Mouse (Mus musculus) neural tube, embryonic 13.5 days (tissue): ENCODE data around the gene Zfp36. TPM values are rescaled to one million over a fixed set of nuclear protein-coding genes. Genes with fewer than 3 reads are reported as not detected.
A peak's percentile ranks its signal among the peaks of the same experiment; 100 is the strongest.

ENCODE experiments used
- ATAC-seq: fragments of 200-750 bp; cut with Nextera tagmentation; 2 replicates; pipeline ENCODE4 v1.8.0; 2017; ENCODE audit warnings: low read depth, mild to moderate bottlenecking, moderate TSS enrichment, moderate library complexity
- H3K27ac ChIP-seq: fragments of 300-500 bp; sonication (generic); replicated peaks from 2 replicates; pipeline ENCODE4 v1.5.1; 2015; ENCODE audit warnings: moderate library complexity, mild to moderate bottlenecking, inconsistent platforms
- H3K27me3 ChIP-seq: fragments of 300-500 bp; sonication (generic); 2 replicates; pipeline ENCODE4 v1.6.1; 2015; ENCODE audit warnings: mild to moderate bottlenecking, inconsistent platforms
- H3K36me3 ChIP-seq: fragments of 300-500 bp; sonication (generic); 2 replicates; pipeline ENCODE4 v1.6.1; 2015; ENCODE audit warnings: mild to moderate bottlenecking, inconsistent platforms
- H3K4me1 ChIP-seq: fragments of 300-500 bp; sonication (generic); replicated peaks from 2 replicates; pipeline ENCODE4 v1.6.1; 2015; ENCODE audit warnings: inconsistent platforms
- H3K4me2 ChIP-seq: fragments of 300-500 bp; sonication (generic); 2 replicates; pipeline ENCODE4 v1.6.1; 2015; ENCODE audit warnings: inconsistent platforms, mild to moderate bottlenecking, moderate library complexity
- H3K4me3 ChIP-seq: fragments of 300-500 bp; sonication (generic); 2 replicates; pipeline ENCODE4 v1.5.1; 2015; ENCODE audit warnings: mild to moderate bottlenecking, inconsistent platforms
- H3K9ac ChIP-seq: fragments of 300-500 bp; sonication (generic); 2 replicates; pipeline ENCODE4 v1.6.1; 2015; ENCODE audit warnings: moderate library complexity, mild to moderate bottlenecking, inconsistent platforms
- H3K9me3 ChIP-seq: fragments of 300-500 bp; sonication (generic); 2 replicates; pipeline ENCODE4 v1.6.1; 2016; ENCODE audit warnings: inconsistent platforms
- WGBS: fragments of 180-500 bp; shearing (Covaris S2); methylation state at CpG from one replicate; pipeline ENCODE4 v1.1.7; 2015; 5-methylcytosine and 5-hydroxymethylcytosine counted together
- polyA plus RNA-seq: library from polyadenylated mRNA; unstranded; fragments of >200 nt; fragmentation: Nextera tagmentation; extraction: Ambion mirVana; gene quantifications from 2 replicates; pipeline ENCODE4 v1.2.1, GENCODE M21; 2015

Gene Zfp36
- polyA plus RNA-seq, result 4.9 and 6.5 TPM in 2 replicates

DNA sequence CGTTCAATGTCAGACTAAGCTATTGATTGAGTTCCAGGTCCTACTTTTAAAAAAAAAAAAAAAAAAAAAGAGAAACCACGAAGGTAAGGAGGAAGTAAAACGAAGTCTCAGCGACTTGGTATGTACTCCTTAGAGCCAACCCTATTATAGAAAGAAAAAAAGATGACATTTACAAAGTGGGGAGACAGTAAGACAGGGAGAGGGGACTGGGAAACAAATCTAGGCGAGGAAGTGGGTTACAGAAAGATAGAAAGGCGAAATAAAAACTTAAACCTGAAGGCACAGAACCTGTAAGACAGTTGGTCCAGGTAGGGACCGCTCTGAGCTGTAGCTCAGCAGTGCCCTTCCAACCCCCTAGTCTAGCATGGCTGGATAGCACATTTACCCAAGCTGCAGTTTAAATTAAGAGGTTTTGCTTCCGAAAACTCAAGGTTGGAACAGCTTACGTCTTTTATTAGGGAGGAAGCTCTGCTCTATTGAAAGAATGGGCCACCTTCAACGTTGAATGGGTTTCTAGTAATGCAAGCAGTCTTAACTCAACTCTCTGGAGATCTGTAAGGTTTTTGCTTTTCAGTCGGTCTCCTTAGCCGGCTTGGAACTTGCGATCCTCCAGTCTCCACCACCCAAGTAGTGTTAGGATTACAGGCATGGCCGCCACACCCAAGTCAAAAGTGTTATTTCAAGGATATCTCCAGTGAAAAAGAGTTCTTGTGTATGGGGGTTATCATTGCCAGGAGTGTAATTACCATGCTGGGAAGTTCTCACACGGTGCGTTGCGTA lies at the start of gene Zfp36:
Zfp36 (minus strand) TSS at position 17 of the 780 bp plus-strand sequence.
- Histone ChIP-seq H3K9me3 (no peaks in the 10 kb centered on the region), H3K9ac (peak within 1 kb of the TSS; percentile 82), H3K27me3 (peaks cover 4% of the 10 kb centered on the region; the same call in 1 of the 2 replicates), H3K4me1 (peaks cover 71% of the 10 kb centered on the region), H3K4me2 (peak within 1 kb of the TSS; percentile 74), H3K36me3 (peaks cover 3% of the 10 kb centered on the region), H3K27ac (peak within 1 kb of the TSS; percentile 84), H3K4me3 (peak within 1 kb of the TSS; percentile 54)
- no peak for ATAC-seq
- 58% methylated on average over 17 of the region's 17 CpGs for WGBS

DNA sequence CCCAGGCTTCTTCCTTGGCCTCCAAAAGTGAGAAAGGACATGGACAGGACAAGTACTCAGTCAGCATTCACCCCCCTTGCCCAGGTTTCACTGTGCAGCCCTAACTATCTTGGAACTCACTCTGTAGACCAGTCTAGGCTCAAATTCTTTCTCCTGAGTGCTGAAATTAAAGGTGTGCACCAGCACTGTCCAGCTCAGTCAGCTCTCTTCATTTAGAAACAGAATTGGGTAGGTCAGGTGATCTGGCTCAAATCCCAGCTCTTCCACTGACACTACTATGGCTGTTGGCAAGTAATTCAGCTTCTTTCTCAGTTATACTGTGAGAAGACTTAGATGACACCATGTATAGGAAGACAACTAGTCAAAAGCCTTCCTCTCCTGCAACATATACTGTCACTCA lies 47.7 kb upstream of the Zfp36 start:
- Histone ChIP-seq H3K9me3 (no peaks in the 10 kb centered on the region), H3K4me2 (no peak overlapping the region), H3K27ac (no peak overlapping the region), H3K9ac (no peak overlapping the region), H3K27me3 (no peaks in the 10 kb centered on the region), H3K4me1 (peaks cover 18% of the 10 kb centered on the region), H3K36me3 (peaks cover 31% of the 10 kb centered on the region), H3K4me3 (no peak overlapping the region)
- ATAC-seq, result no peak

DNA sequence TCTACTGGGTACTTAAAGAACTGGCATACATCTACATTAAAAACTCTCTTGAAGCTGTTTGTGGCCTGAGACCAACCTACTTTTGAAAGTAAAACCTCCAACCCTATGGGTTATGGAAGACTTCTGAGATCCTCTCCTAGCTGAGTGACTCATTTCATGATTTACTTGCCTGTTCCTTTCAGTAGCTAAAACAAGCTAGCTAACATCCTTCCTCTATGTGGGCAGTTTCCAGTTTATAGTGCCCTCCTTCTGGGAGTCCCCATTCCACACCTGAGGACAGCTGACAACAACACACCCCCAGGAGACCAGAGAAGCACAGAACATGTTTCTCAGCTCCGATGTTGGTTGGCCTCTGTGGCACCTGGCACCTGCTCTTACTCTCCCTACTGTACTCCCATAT lies 43.0 kb upstream of the Zfp36 start:
- Histone ChIP-seq H3K36me3 (peaks cover 63% of the 10 kb centered on the region), H3K27me3 (no peaks in the 10 kb centered on the region), H3K4me1 (no peaks in the 10 kb centered on the region; the same call in 1 of the 2 replicates), H3K9me3 (no peaks in the 10 kb centered on the region), H3K4me3 (no peak overlapping the region), H3K27ac (no peak overlapping the region), H3K4me2 (no peak overlapping the region), H3K9ac (no peak overlapping the region)
- 100% methylated on average over 1 of the region's 1 CpGs for WGBS
- no peak for ATAC-seq

DNA sequence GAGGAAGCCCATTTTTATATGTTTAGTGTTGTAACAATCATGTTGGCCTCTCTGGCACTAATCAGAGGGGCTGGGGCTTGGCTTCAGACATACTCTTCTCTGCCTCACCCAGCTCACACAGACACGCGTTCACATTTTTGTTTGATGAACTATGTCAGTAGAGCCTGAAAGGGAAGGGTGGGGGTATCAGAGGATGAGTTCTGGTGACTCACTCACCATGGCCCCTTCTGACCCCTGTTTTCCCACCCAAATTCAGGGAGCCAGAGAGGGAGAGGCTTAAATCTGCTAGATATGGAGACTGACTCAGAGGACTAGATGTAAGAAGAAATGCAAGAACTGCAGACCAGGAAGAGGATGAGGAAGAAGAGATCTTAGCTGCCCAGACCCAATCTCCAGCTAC lies 39.4 kb upstream of the Zfp36 start:
- H3K4me2 ChIP-seq, result no peak overlapping the region
- H3K27ac ChIP-seq, result no peak overlapping the region
- no peak overlapping the region for H3K9ac ChIP-seq
- no peak for ATAC-seq
- no peaks in the 10 kb centered on the region for H3K27me3 ChIP-seq
- no peaks in the 10 kb centered on the region for H3K9me3 ChIP-seq
- H3K4me3 ChIP-seq, result no peak overlapping the region
- H3K4me1 ChIP-seq, result no peaks in the 10 kb centered on the region; the same call in 1 of the 2 replicates
- 98% methylated on average over 2 of the region's 2 CpGs for WGBS
- peaks cover 94% of the 10 kb centered on the region for H3K36me3 ChIP-seq

DNA sequence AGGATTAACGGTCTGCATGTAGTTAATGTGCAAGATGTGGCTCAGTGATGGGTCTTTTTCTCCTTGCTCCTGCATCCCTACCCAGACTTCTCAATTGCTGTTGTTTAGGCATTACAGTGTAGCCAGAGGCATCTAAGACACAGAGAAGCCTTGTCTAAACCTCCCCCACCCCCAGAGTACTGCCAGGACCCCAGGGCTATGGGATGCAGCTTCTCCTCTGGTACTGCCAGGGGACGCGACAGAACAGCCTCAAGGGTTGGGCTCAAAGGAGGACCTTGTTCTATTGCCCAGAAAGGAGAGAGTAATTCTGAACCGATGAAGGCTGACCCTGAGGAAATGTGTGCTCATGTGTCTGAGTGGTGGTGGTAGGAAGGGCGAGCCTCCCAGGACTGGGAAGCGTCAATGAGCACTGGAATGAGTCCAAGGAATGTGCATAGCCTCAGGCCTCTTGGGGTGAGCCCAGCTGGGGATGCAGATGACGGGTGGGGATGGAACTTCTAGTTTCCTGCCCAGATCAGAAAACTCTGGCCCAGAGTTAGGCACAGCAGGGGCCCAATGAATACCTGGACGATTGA lies 38.1 kb upstream of the Zfp36 start:
- H3K4me3 ChIP-seq, result no peak overlapping the region
- no peak overlapping the region; the same call in 1 of the 2 replicates for H3K27ac ChIP-seq
- no peaks in the 10 kb centered on the region; the same call in 1 of the 2 replicates for H3K4me1 ChIP-seq
- WGBS, result 72% methylated on average over 8 of the region's 8 CpGs
- no peaks in the 10 kb centered on the region for H3K9me3 ChIP-seq
- H3K27me3 ChIP-seq, result no peaks in the 10 kb centered on the region
- ATAC-seq, result peak; percentile 40; the same call in 1 of the 2 replicates
- H3K36me3 ChIP-seq, result peaks cover 95% of the 10 kb centered on the region
- no peak overlapping the region for H3K4me2 ChIP-seq
- H3K9ac ChIP-seq, result no peak overlapping the region

DNA sequence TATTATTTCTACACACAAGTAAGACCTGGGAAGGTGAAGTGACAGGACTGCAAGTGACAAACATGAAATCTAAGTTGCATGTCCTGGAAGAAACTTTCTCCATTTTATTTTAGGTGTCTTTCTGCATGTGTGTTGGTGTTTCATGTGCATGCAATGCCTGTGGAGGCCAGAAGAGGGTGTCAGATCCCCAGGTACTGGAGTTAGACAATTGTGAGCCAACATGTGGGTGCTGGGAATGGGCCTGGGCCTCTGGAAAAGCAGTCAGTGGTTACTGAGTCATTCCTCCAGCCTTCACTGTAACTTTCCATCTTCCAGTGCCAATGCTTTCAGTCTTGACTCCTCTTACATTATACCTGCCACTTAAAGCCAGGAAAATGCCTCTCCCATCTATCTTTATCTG lies 37.3 kb upstream of the Zfp36 start:
- no peaks in the 10 kb centered on the region for H3K9me3 ChIP-seq
- no peaks in the 10 kb centered on the region; the same call in 1 of the 2 replicates for H3K4me1 ChIP-seq
- H3K9ac ChIP-seq, result no peak overlapping the region
- H3K27ac ChIP-seq, result no peak overlapping the region
- no peak overlapping the region for H3K4me3 ChIP-seq
- H3K4me2 ChIP-seq, result no peak overlapping the region
- no peak for ATAC-seq
- H3K27me3 ChIP-seq, result no peaks in the 10 kb centered on the region
- H3K36me3 ChIP-seq, result peaks cover 95% of the 10 kb centered on the region

DNA sequence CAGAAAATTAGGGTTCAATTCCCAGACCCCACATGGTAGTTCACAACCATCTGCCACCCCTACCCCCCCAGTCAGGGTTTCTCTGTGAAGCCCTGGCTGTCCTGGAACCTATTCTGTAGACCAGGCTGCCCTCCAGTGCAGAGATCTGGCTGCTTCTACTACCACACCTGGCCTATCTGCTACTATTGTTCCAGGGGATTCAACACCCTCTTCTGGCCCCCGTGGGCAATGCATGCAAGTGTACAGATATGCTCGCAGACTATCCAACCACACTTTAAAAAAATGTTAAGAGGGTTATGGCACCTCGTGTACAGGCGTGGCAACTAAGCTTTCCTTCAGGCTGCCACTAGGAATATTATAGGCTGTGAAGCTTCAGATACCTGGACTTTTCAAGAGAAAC lies 32.8 kb upstream of the Zfp36 start:
- Histone ChIP-seq H3K27me3 (no peaks in the 10 kb centered on the region), H3K4me1 (no peaks in the 10 kb centered on the region), H3K9ac (no peak overlapping the region), H3K4me2 (no peak overlapping the region), H3K4me3 (no peak overlapping the region), H3K36me3 (peaks cover 94% of the 10 kb centered on the region), H3K27ac (no peak overlapping the region), H3K9me3 (no peaks in the 10 kb centered on the region)
- no peak for ATAC-seq
- WGBS, result 91% methylated on average over 4 of the region's 4 CpGs

DNA sequence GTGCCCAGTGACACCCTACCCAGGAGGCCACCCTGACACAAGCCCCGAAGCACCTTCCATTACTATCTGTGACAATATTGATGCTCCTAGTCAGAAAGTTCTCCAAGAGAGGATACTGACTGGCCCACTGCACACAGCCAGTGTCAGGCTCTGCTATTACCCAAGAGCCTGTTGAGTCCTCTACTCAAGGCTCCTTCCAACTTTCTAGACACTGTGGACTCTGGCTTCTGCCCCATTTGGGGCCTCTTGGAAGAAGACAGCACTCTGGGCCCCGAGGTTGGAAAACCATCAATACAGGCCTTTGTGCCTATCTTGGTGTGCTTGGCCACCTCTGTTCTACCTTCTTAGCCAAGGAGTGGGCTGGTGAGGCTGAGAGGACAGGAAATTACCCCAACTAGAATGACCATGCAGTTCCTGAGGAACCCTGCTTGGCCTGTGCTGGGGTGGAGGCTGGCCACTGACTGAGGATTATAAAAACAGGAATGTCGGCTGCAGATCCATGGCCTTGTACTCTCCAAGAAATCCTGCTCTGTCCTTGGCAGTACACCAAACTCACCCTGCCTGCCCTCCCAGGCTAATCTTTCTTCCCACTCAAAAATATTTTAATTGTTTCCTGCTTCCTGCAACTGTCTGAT lies 30.9 kb upstream of the Zfp36 start:
- no peak overlapping the region for H3K27ac ChIP-seq
- H3K4me1 ChIP-seq, result no peaks in the 10 kb centered on the region
- H3K27me3 ChIP-seq, result no peaks in the 10 kb centered on the region
- H3K36me3 ChIP-seq, result peaks cover 95% of the 10 kb centered on the region
- no peak overlapping the region for H3K4me2 ChIP-seq
- H3K9ac ChIP-seq, result no peak overlapping the region
- no peaks in the 10 kb centered on the region for H3K9me3 ChIP-seq
- H3K4me3 ChIP-seq, result no peak overlapping the region
- WGBS, result 89% methylated on average over 3 of the region's 3 CpGs
- ATAC-seq, result no peak

DNA sequence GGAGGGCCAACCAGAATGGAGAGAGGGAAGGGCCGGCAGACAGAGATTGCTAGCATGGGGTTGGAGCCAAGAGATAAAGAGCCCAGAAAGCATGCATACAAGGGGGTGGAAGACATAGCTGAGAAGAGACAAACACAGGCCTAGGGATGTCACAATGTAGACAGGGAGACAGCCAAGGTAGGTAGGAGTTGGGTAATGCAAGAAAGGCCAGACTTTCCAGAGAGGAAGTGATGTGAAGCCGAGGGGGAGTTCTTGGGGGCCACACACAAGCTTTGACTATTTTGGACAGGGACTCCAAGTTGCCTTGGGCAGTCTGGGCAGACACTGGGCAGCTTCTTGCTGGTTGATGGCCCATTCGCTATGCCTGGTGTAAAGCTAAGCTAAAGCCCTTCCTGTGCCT lies 21.9 kb upstream of the Zfp36 start:
- H3K27me3 ChIP-seq, result no peaks in the 10 kb centered on the region
- peaks cover 98% of the 10 kb centered on the region for H3K36me3 ChIP-seq
- H3K4me3 ChIP-seq, result no peak overlapping the region
- H3K9me3 ChIP-seq, result no peaks in the 10 kb centered on the region
- no peak overlapping the region for H3K9ac ChIP-seq
- no peaks in the 10 kb centered on the region for H3K4me1 ChIP-seq
- ATAC-seq, result no peak
- 76% methylated on average over 3 of the region's 3 CpGs for WGBS
- no peak overlapping the region for H3K4me2 ChIP-seq
- H3K27ac ChIP-seq, result no peak overlapping the region

DNA sequence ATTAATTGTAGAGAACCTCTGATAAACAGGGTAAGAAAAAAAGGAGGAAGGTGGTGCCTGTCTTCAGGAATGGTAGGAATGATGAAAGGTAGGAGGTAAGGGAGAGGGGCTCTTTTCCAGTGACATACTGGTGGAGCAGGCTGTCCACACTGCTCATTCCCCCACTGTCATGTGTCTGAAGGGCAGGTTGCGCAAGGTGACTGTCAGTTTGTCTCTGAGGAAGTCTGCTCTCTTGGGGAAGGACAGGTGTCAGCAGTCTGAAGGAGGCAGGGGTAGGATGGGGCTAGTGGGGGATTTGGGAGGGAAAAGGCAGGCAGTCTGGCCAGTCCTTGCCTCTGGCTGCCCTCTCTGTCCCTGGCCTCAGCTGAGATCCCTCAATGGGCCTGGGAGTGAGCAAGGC lies 21.0 kb upstream of the Zfp36 start:
- H3K36me3 ChIP-seq, result peaks cover 98% of the 10 kb centered on the region
- no peak overlapping the region for H3K27ac ChIP-seq
- no peak for ATAC-seq

DNA sequence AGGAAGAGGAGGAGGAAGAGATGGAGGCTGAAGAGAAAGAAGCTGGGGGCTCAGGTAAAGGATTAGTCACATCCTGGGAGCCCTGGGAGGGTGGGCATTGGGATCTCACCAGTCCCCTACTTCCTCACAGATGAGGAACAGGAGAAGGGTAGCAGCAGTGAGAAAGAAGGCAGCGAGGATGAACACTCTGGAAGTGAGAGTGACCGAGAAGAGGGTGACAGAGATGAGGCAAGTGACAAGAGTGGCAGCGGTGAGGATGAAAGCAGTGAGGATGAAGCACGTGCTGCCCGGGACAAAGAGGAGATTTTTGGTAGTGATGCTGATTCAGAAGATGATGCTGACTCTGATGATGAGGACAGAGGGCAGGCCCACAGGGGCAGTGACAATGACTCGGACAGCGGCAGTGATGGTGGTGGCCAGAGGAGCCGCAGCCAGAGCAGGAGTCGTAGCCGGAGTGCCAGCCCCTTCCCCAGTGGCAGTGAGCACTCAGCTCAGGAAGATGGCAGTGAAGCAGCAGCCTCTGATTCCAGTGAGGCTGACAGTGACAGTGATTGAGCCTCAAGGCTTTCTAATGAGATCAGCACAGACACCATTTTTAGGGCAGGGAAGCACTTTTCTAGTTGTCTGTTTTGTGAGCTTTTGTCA lies 18.8 kb upstream of the Zfp36 start:
- ATAC-seq, result no peak
- Histone ChIP-seq H3K36me3 (peaks cover 91% of the 10 kb centered on the region), H3K4me1 (peaks cover 9% of the 10 kb centered on the region), H3K27ac (no peak overlapping the region), H3K4me2 (no peak overlapping the region), H3K27me3 (no peaks in the 10 kb centered on the region), H3K4me3 (no peak overlapping the region), H3K9me3 (no peaks in the 10 kb centered on the region), H3K9ac (no peak overlapping the region)
- WGBS, result 91% methylated on average over 10 of the region's 10 CpGs

More for the DNA sequence above, 21.0 kb upstream of the Zfp36 start:
- WGBS, result 96% methylated on average over 1 of the region's 1 CpGs
- no peak overlapping the region for H3K4me2 ChIP-seq
- no peaks in the 10 kb centered on the region for H3K9me3 ChIP-seq
- H3K4me1 ChIP-seq, result no peaks in the 10 kb centered on the region
- no peak overlapping the region for H3K9ac ChIP-seq
- no peaks in the 10 kb centered on the region for H3K27me3 ChIP-seq
- H3K4me3 ChIP-seq, result no peak overlapping the region

DNA sequence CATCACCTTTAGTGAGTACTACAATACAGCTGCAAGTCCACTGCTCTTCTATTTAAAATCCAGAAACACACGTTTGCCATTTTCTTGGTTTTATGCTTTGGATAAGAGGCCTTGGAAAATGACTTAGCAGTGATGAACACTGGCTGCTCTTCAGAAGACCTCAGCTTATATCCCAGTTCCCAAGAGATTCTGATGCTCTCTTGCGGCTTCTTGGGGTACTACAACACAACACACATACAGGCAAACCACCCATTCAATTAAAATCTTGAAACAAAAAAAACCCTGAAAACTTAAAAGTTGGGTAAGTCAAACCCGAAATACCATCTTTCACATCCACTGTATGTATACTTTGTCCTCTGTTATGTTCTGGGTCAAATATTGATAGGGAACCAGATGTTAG lies 17.9 kb upstream of the Zfp36 start:
- 67% methylated on average over 3 of the region's 3 CpGs for WGBS
- no peaks in the 10 kb centered on the region for H3K9me3 ChIP-seq
- H3K9ac ChIP-seq, result no peak overlapping the region
- no peak overlapping the region for H3K27ac ChIP-seq
- H3K4me1 ChIP-seq, result peaks cover 16% of the 10 kb centered on the region
- ATAC-seq, result no peak
- no peak overlapping the region for H3K4me2 ChIP-seq
- H3K4me3 ChIP-seq, result no peak overlapping the region
- H3K27me3 ChIP-seq, result no peaks in the 10 kb centered on the region
- H3K36me3 ChIP-seq, result peaks cover 83% of the 10 kb centered on the region
